Mouse (Mus musculus) embryonic facial prominence, embryonic 15.5 days (tissue): ENCODE data around the gene Laptm4a. TPM values are rescaled to one million over a fixed set of nuclear protein-coding genes. Genes with fewer than 3 reads are reported as not detected.

Source experiments
- ATAC-seq: fragments of 200-750 bp; cut with Nextera tagmentation; 2 replicates; pipeline ENCODE4 v1.8.0; 2017; ENCODE audit warnings: low read depth, moderate TSS enrichment; ENCODE audit not compliant: insufficient number of reproducible peaks, low FRiP score, low TSS enrichment
- H3K27ac ChIP-seq: fragments of 300-500 bp; sonication (generic); replicated peaks from 2 replicates; pipeline ENCODE4 v1.5.1; 2015; ENCODE audit warnings: mild to moderate bottlenecking, inconsistent platforms
- H3K27me3 ChIP-seq: fragments of 300-500 bp; sonication (generic); 2 replicates; pipeline ENCODE4 v1.6.1; 2015; ENCODE audit warnings: inconsistent platforms
- H3K36me3 ChIP-seq: fragments of 300-500 bp; sonication (generic); 2 replicates; pipeline ENCODE4 v1.6.1; 2015; ENCODE audit warnings: mild to moderate bottlenecking, inconsistent platforms
- H3K4me1 ChIP-seq: fragments of 300-500 bp; sonication (generic); 2 replicates; pipeline ENCODE4 v1.6.1; 2015; ENCODE audit warnings: inconsistent platforms
- H3K4me2 ChIP-seq: fragments of 300-500 bp; sonication (generic); replicated peaks from 2 replicates; pipeline ENCODE4 v1.6.1; 2015; ENCODE audit warnings: mild to moderate bottlenecking, inconsistent platforms
- H3K4me3 ChIP-seq: fragments of 300-500 bp; sonication (generic); replicated peaks from 2 replicates; pipeline ENCODE4 v1.5.1; 2015; ENCODE audit warnings: mild to moderate bottlenecking, inconsistent platforms
- H3K9ac ChIP-seq: fragments of 300-500 bp; sonication (generic); 2 replicates; pipeline ENCODE4 v1.6.1; 2015; ENCODE audit warnings: inconsistent platforms
- H3K9me3 ChIP-seq: fragments of 300-500 bp; sonication (generic); replicated peaks from 2 replicates; pipeline ENCODE4 v1.6.1; 2016; ENCODE audit warnings: inconsistent platforms
- WGBS: fragments of 180-500 bp; shearing (Covaris S2); methylation state at CpG from one replicate; pipeline ENCODE4 v1.1.7; 2015; 5-methylcytosine and 5-hydroxymethylcytosine counted together
- polyA plus RNA-seq: library from polyadenylated mRNA; unstranded; fragments of >200 nt; fragmentation: Nextera tagmentation; extraction: Ambion mirVana; gene quantifications from 2 replicates; pipeline ENCODE4 v1.2.1, GENCODE M21; 2015

Laptm4a gene
- polyA plus RNA-seq, 1 experiment from 2014 or later, result 449 TPM

DNA sequence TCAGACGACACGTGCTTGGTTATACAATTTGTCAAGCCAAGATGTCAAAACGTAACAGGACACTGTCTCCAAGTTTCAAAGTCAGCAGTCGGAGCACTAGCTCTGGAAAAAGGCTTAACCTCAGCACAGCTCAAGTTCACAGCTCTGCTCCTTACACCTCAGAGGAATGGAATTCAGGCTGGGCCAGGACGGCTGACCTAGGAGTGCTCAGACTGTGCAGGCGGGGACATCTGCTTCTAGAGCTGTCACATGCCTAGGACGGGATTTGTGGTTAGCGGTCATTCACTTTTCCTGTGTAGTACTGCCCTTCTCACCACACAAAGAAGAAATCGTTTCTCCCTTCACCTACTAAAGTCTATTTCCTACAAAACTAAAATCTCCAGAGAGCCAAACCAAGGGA, 48.4 kb downstream of the Laptm4a start:
- peaks cover 12% of the 10 kb centered on the region for H3K4me1 ChIP-seq
- no peaks in the 10 kb centered on the region for H3K36me3 ChIP-seq
- no peak overlapping the region for H3K9ac ChIP-seq
- H3K27ac ChIP-seq, result no peak overlapping the region
- ATAC-seq, result peak; percentile 82
- H3K27me3 ChIP-seq, result no peaks in the 10 kb centered on the region
- H3K4me3 ChIP-seq, result no peak overlapping the region
- 16% methylated on average over 9 of the region's 9 CpGs for WGBS
- no peaks in the 10 kb centered on the region for H3K9me3 ChIP-seq
- no peak overlapping the region for H3K4me2 ChIP-seq

DNA sequence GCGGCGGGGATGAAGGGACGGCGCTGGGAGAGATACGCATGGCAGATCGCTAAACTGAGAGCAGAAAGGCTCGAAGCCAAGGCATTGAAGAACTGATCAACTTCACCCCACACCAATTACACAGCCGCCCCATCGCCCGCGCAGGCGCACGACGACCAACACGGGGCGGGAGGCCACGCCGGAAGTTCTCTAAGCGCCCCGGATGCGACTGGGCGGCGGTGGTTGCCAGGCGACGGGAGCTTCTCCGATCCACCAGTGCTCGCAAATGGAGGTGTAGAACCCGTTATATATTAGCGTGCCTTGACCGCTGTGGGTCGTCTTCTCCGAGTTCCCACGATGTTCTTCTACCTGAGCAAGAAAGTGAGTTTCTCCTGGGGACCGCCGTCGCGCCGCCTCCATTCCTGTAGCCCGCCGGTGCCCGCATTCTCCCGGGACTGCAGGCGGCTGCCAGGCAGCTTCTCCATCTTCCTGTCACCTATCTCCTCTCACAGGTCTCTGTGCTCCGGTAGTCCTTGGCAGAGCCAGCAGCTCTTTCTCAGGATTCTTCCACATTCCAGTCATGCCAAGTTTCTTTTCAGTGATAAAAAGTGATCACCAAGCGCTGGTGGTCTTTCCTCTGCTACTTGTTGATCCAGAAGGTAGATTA, 52.5 kb downstream of the Laptm4a start, which contains the start of gene Wdr35:
Gene Wdr35 (plus strand): TSS at position 73 of the 646 bp plus-strand sequence.
- under 1% methylated on average over 45 of the region's 45 CpGs for WGBS
- peak; percentile 87 for ATAC-seq
- H3K36me3 ChIP-seq, result peaks cover 5% of the 10 kb centered on the region
- H3K4me1 ChIP-seq, result peaks cover 13% of the 10 kb centered on the region
- H3K4me2 ChIP-seq, result peak within 1 kb of the TSS; percentile 66
- peak within 1 kb of the TSS; percentile 72 for H3K4me3 ChIP-seq
- peak within 1 kb of the TSS; percentile 75 for H3K27ac ChIP-seq
- H3K9me3 ChIP-seq, result no peaks in the 10 kb centered on the region
- peak within 1 kb of the TSS; percentile 51 for H3K9ac ChIP-seq
- no peaks in the 10 kb centered on the region for H3K27me3 ChIP-seq

- H3K36me3 ChIP-seq, result peaks cover 12% of the 10 kb centered on the region
- no peak overlapping the region for H3K9ac ChIP-seq
- peaks cover 9% of the 10 kb centered on the region for H3K4me1 ChIP-seq
- no peaks in the 10 kb centered on the region for H3K27me3 ChIP-seq
- no peak overlapping the region for H3K4me2 ChIP-seq
- H3K9me3 ChIP-seq, result no peaks in the 10 kb centered on the region
- no peak overlapping the region for H3K27ac ChIP-seq
- WGBS, result 89% methylated on average over 3 of the region's 3 CpGs
- H3K4me3 ChIP-seq, result peak overlapping the region; percentile 72; the same call in 1 of the 2 replicates
- no peak for ATAC-seq
These were observed 53.6 kb downstream of the Laptm4a start for GRCm38 (mm10) chr12:8975076-8975475.

Other genes starting within 250 kb of the Laptm4a start
- gene Pum2, start 247.5 kb upstream of the Laptm4a start, polyA plus RNA-seq, result 39.2 and 41.0 TPM in 2 replicates
- 176 and 181 TPM in 2 replicates for gene Sdc1, start 150.3 kb upstream of the Laptm4a start, polyA plus RNA-seq
- gene Matn3, start 26.3 kb downstream of the Laptm4a start, polyA plus RNA-seq, result 10.7 and 17.8 TPM in 2 replicates
- 20.1 and 22.4 TPM in 2 replicates for gene Wdr35, start 52.2 kb downstream of the Laptm4a start, polyA plus RNA-seq
- gene Ttc32, start 108.3 kb downstream of the Laptm4a start, polyA plus RNA-seq, result 14.4 and 14.5 TPM in 2 replicates